Mouse (Mus musculus) G1E (cell line): ENCODE measurements around the gene Mdc1.

ENCODE experiments used
- CTCF ChIP-seq: IDR thresholded peaks from 2 replicates; pipeline ENCODE4 v1.5.1; 2012; ENCODE audit warnings: low read depth, low read length, inconsistent platforms, mixed read lengths
- GATA1 ChIP-seq: IDR thresholded peaks from 2 replicates; pipeline ENCODE4 v1.6.1; 2012; ENCODE audit warnings: borderline replicate concordance, low read length, inconsistent platforms, mixed read lengths

- TF ChIP-seq GATA1 (no peak), CTCF (no peak)
Measured at GRCm38 (mm10) chr17:35810900-35811648, 30.2 kb upstream of the Mdc1 start.
